Mouse (Mus musculus): ENCODE data around the gene Csgalnact2.

DNA sequence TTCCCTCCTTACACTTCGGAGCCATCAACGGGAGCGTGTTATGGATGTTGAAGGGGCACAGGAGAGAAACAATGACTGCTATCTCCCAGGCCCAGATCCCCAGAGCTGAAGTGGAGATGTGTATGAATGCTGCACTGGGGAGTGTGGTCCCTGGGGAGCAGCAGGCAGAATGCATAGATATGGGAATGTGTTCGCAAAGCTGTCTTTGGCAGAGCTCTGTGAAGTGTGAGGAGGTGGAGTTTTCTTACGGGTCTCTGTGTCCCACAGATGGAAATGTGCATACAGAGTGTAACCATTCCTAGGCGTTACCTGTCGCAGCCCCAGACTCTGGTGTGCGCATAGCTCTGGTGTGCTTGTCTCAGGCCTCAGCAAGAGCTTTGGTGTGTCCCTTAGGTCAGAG lies 62.2 kb downstream of the Csgalnact2 start:
- TF ChIP-seq GATA1 (IDR thresholded peaks at IDR 0.05; ENCODE audit: borderline replicate concordance, low read length) = no peak
- TF ChIP-seq FLI1 (IDR thresholded peaks at IDR 0.05; ENCODE audit: low read length) = no peak

Measured in megakaryocyte, embryonic 14.5 days (primary cell).